Mouse (Mus musculus): Measurements from ENCODE around the gene Dleu7.

- TF ChIP-seq MAX (IDR thresholded peaks at IDR 0.05; ENCODE audit: low read length): no peak
- TF ChIP-seq E2F4 (IDR thresholded peaks at IDR 0.05; ENCODE audit: borderline replicate concordance, low read depth, low read length): no peak
- no peak for TF ChIP-seq CTCF (IDR thresholded peaks at IDR 0.05 in 2 of 3, conservative IDR thresholded peaks at IDR 0.05 in 1 of 3; ENCODE audit: control insufficient read depth in 1 of 3, insufficient read depth in 1 of 3, low read depth in 2 of 3, low read length in 3 of 3, poor library complexity in 1 of 3, severe bottlenecking in 1 of 3)
- TF ChIP-seq GABPA (IDR thresholded peaks at IDR 0.05; ENCODE audit: low read depth, low read length): no peak
- no peak for TF ChIP-seq ETS1 (IDR thresholded peaks at IDR 0.05; ENCODE audit: low read depth, low read length)
Measured at GRCm38 (mm10) chr14:62331457-62331856, 38.6 kb upstream of the Dleu7 start.

Measured in MEL (cell line).